Mouse (Mus musculus): ENCODE results near the gene Zfr. TPM values are rescaled to one million over a fixed set of nuclear protein-coding genes. Genes with fewer than 3 reads are reported as not detected.

Gene Zfr
- polyA plus RNA-seq, 1 experiment from 2014 or later: 37.5 TPM

DNA sequence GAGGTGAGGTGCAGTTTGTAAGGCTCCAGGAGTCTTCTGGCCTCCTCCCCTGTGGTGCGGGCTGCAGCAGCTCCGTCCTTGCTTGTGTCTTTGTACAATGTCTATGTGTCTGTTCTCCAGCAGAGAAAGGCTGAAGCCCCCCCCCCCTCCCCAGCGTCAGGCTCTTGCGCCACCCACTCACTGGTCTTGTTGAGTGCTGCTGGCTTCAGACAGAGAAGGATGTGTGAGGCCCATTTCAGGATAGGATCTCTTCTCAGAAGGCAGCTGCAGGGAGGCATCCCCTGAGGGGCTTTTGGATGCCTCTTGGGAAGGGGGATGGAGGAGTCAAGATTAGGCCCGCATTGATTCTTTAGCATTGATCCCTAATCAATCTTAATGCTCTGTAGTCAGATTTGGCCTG lies 100.2 kb downstream of the Zfr start:
- Histone ChIP-seq H3K27ac (replicated peaks) (no peak overlapping the region), H3K4me2 (no peak overlapping the region), H3K9me3 (replicated peaks) (no peaks in the 10 kb centered on the region), H3K4me3 (replicated peaks) (no peak overlapping the region), H3K9ac (no peak overlapping the region), H3K36me3 (replicated peaks) (no peaks in the 10 kb centered on the region), H3K27me3 (no peaks in the 10 kb centered on the region), H3K4me1 (replicated peaks) (peaks cover 71% of the 10 kb centered on the region)
- WGBS (ENCODE audit: insufficient replicate concordance): 64% methylated on average over 5 of the region's 5 CpGs
- no peak for ATAC-seq (ENCODE audit: insufficient read depth)

DNA sequence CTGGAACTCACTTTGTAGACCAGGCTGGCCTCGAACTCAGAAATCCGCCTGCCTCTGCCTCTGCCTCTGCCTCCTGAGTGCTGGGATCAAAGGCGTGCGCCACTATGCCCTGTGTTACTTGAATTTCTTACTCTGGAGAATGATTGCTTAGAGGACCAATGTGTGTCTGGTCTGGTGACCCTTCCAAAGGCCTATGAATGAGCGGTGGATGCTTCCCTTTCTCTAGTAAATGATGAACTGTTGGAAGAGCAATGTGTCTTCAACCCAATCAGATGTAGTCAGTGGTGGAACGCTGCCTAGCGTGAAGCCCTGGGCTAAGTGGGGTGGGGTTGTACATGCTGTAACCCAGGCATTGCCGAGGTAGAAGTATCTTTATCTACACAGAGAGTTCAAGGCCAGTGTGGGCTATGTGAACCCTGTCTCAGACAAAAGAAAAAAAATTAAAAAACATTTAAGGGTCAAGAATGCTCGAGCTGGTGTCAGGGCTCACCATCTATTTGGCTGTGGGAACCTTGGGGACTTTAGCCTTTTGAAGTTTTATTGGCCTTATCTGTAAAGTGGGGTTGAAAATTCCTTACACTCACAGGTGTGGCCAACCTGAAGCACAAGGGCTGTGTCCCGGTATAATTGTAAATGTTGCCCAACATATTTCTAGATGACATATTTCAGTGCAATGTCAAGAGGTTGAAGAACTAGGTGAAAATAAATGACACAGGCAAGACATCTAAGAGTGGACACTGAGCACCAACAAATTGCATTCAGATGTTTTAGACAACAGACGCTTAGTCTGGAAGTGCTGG lies 101.2 kb downstream of the Zfr start:
- Histone ChIP-seq H3K4me1 (replicated peaks) (peaks cover 77% of the 10 kb centered on the region), H3K4me3 (replicated peaks) (no peak overlapping the region), H3K9ac (no peak overlapping the region), H3K36me3 (replicated peaks) (no peaks in the 10 kb centered on the region), H3K27ac (replicated peaks) (no peak overlapping the region), H3K9me3 (replicated peaks) (no peaks in the 10 kb centered on the region), H3K4me2 (no peak overlapping the region), H3K27me3 (no peaks in the 10 kb centered on the region)
- ATAC-seq (ENCODE audit: insufficient read depth): no peak
- 63% methylated on average over 11 of the region's 11 CpGs for WGBS (ENCODE audit: insufficient replicate concordance)

DNA sequence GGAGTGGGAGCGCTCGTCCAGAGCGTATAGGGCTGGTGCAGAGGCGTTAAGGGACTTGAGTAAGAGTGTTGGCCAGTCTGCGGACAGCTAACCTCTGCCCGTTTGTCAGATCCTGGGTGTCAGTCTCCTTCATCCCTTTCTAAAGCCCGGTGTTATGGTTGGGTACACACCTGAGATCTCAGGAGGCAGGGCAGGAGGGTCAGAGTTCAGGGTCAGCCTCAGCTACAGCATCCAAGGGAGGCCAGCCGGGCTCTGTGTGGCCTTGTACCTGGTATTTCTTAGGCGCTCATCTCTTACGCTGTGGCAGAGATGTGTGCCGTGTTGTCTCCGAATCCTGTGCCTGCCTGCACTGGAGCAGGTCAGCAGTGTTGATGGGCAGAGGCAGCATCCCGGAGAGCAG lies 103.5 kb downstream of the Zfr start:
- Histone ChIP-seq H3K9me3 (replicated peaks) (no peaks in the 10 kb centered on the region), H3K9ac (no peak overlapping the region), H3K4me2 (no peak overlapping the region), H3K4me3 (replicated peaks) (no peak overlapping the region), H3K27ac (replicated peaks) (no peak overlapping the region), H3K36me3 (replicated peaks) (no peaks in the 10 kb centered on the region), H3K27me3 (no peaks in the 10 kb centered on the region), H3K4me1 (replicated peaks) (peaks cover 82% of the 10 kb centered on the region)
- ATAC-seq (ENCODE audit: insufficient read depth): no peak
- 81% methylated on average over 13 of the region's 13 CpGs for WGBS (ENCODE audit: insufficient replicate concordance)

DNA sequence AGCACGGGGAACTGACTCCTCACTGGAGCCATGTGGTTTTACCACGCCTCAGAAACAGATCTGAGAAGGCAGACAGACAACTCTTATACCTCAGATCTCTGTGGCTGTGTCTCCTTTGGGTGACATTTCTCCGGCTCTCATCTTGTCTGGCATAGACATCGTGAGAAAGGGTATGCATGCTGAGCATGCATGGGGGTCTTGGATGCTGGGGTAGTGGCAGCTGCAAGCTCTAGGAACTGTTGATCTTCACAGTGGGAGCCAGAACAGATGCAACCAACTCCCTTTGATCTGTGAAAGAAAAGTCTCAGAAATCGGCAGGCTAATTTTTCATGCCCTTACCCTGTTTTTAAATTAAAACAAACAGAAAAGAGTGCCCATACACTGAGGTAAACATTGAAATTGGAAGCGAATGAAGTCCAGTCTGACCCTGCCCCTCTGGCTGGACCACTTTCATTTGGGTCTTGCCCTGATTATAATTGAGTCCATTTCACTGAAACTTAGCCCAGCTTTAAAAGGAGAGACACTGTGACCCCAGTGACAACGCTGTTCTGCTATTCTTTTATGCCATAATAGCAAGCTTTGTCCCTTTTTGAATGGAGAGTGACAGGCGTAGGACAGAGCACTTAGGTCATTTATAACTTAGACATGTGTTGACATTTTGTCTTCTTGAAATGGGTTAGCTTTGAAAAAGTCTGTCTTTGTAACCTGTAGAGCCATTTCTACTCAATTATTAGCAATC lies 105.1 kb downstream of the Zfr start:
- H3K36me3 ChIP-seq (replicated peaks): no peaks in the 10 kb centered on the region
- no peak overlapping the region for H3K9ac ChIP-seq
- WGBS (ENCODE audit: insufficient replicate concordance): 42% methylated on average over 8 of the region's 8 CpGs
- ATAC-seq (ENCODE audit: insufficient read depth): no peak
- no peak overlapping the region for H3K4me2 ChIP-seq
- no peak overlapping the region for H3K4me3 ChIP-seq (replicated peaks)
- H3K27me3 ChIP-seq: no peaks in the 10 kb centered on the region
- H3K9me3 ChIP-seq (replicated peaks): no peaks in the 10 kb centered on the region
- peaks cover 84% of the 10 kb centered on the region for H3K4me1 ChIP-seq (replicated peaks)
- no peak overlapping the region for H3K27ac ChIP-seq (replicated peaks)

DNA sequence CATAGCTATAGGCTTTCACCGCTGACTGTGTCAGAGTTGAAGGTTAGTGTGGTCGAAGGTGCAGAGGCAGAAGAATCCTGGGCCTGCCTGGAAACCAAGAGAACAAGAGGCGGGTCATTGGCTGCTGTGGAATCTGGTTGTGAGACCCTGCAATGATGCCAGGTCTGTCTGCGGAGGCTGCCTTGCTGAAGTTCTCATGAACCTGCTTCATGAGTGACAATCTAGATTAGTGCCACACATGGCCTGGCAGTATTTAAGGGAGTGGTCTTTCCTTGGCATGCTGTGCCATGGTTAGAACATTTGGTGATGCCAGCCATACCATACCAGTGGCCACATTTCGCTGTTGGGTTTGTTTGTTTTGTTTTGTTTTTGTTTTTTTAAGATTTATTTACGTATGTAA lies 105.8 kb downstream of the Zfr start:
- H3K4me3 ChIP-seq (replicated peaks): no peak overlapping the region
- no peak overlapping the region for H3K27ac ChIP-seq (replicated peaks)
- peaks cover 84% of the 10 kb centered on the region for H3K4me1 ChIP-seq (replicated peaks)
- 83% methylated on average over 6 of the region's 6 CpGs for WGBS (ENCODE audit: insufficient replicate concordance)
- no peaks in the 10 kb centered on the region for H3K36me3 ChIP-seq (replicated peaks)
- ATAC-seq (ENCODE audit: insufficient read depth): no peak
- H3K9me3 ChIP-seq (replicated peaks): no peaks in the 10 kb centered on the region
- H3K4me2 ChIP-seq: no peak overlapping the region
- H3K9ac ChIP-seq: no peak overlapping the region
- no peaks in the 10 kb centered on the region for H3K27me3 ChIP-seq

DNA sequence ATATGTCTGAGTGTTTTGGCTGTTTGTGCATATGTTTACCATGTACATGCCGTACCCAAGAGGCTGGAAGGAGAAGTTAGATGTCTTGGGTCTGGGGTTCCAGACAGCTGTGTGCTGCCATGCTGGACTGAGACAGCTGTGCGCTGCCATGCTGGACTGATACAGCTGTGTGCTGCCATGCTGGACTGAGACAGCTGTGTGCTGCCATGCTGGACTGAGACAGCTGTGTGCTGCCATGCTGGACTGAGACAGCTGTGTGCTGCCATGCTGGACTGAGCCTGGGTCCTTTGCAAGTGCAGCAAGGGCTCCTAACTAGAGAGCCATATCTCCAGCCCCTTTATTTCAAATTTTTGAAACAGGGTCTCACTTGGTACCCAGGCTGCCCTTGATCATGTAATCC lies 106.6 kb downstream of the Zfr start:
- ATAC-seq (ENCODE audit: insufficient read depth): no peak
- H3K4me1 ChIP-seq (replicated peaks): peaks cover 81% of the 10 kb centered on the region

DNA sequence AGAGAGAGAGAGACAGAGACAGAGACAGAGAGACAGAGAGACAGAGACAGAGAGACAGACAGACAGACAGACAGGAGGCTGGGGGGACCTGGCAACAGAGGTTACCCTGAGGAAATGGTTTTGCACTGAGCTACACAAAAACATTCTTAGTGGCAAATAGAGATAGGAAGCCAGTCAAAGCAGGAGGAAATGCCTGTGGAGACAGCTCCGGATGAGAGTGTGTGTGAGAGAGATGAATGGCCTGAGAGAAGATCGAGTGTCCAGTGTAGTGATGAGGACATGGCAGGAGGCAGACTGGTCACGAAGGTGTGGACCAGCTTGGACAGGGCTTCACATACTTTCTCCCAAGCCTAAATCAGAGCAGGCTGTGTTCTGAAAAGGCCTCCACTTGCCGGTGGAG lies 107.4 kb downstream of the Zfr start:
- H3K9me3 ChIP-seq (replicated peaks): no peaks in the 10 kb centered on the region
- no peak overlapping the region for H3K9ac ChIP-seq
- ATAC-seq (ENCODE audit: insufficient read depth): no peak
- no peak overlapping the region for H3K4me3 ChIP-seq (replicated peaks)
- H3K36me3 ChIP-seq (replicated peaks): no peaks in the 10 kb centered on the region
- H3K4me2 ChIP-seq: no peak overlapping the region
- H3K4me1 ChIP-seq (replicated peaks): peaks cover 80% of the 10 kb centered on the region
- 22% methylated on average over 4 of the region's 4 CpGs for WGBS (ENCODE audit: insufficient replicate concordance)
- H3K27me3 ChIP-seq: no peaks in the 10 kb centered on the region
- no peak overlapping the region for H3K27ac ChIP-seq (replicated peaks)

More for the DNA sequence above, 106.6 kb downstream of the Zfr start:
- Histone ChIP-seq H3K4me3 (replicated peaks) (no peak overlapping the region), H3K36me3 (replicated peaks) (no peaks in the 10 kb centered on the region), H3K27ac (replicated peaks) (no peak overlapping the region), H3K27me3 (no peaks in the 10 kb centered on the region), H3K4me2 (no peak overlapping the region), H3K9ac (no peak overlapping the region), H3K9me3 (replicated peaks) (no peaks in the 10 kb centered on the region)
- 85% methylated on average over 2 of the region's 2 CpGs for WGBS (ENCODE audit: insufficient replicate concordance)

DNA sequence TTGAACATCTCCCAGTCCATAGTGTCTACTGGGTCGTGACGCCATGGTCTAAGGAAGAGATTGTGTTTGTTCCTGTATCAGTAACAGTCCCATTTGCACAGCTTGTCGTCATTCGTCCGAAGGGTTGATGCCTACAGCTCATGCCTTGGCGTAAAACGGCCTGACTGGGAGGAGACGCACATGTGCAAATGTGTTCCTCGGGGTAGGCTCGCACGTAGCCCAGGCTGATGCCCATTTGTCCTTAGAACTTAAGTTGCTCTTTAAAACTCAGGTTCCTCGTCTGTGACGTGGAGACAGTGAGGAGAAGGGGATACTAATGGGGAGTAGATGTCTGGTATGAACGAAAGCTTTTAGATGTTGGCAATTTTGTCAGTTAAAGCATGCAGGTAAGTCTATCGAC lies 109.3 kb downstream of the Zfr start:
- no peak for ATAC-seq (ENCODE audit: insufficient read depth)
- H3K27me3 ChIP-seq: no peaks in the 10 kb centered on the region
- H3K27ac ChIP-seq (replicated peaks): no peak overlapping the region
- H3K36me3 ChIP-seq (replicated peaks): peaks cover 7% of the 10 kb centered on the region
- no peak overlapping the region for H3K4me3 ChIP-seq (replicated peaks)
- H3K9me3 ChIP-seq (replicated peaks): no peaks in the 10 kb centered on the region
- H3K4me2 ChIP-seq: no peak overlapping the region
- H3K4me1 ChIP-seq (replicated peaks): peaks cover 80% of the 10 kb centered on the region
- H3K9ac ChIP-seq: no peak overlapping the region
- 84% methylated on average over 15 of the region's 15 CpGs for WGBS (ENCODE audit: insufficient replicate concordance)

DNA sequence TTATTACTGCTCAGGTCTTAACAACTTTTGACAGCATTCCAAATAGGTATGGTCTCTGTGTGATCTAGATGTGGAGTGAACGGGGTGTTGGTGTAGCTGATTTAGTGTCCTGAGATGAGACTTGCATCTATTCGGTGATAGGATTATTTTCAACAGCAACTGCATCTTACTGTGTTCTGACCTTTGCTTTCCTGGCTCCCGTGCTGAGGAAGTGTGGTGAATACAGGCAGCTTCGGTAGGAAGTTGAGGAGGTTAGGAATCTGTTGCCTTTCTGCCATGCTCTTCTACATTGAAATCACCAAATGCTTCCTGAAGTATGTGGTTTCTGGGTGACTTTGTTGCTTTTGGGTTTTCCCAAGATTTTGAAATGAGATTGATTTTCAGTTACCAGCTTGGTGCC lies 109.7 kb downstream of the Zfr start:
- no peak overlapping the region for H3K4me3 ChIP-seq (replicated peaks)
- H3K36me3 ChIP-seq (replicated peaks): peaks cover 12% of the 10 kb centered on the region
- no peak overlapping the region for H3K27ac ChIP-seq (replicated peaks)
- H3K4me1 ChIP-seq (replicated peaks): peaks cover 80% of the 10 kb centered on the region
- no peaks in the 10 kb centered on the region for H3K9me3 ChIP-seq (replicated peaks)
- ATAC-seq (ENCODE audit: insufficient read depth): no peak
- H3K27me3 ChIP-seq: no peaks in the 10 kb centered on the region
- no peak overlapping the region for H3K4me2 ChIP-seq
- WGBS (ENCODE audit: insufficient replicate concordance): 47% methylated on average over 4 of the region's 4 CpGs
- H3K9ac ChIP-seq: no peak overlapping the region

DNA sequence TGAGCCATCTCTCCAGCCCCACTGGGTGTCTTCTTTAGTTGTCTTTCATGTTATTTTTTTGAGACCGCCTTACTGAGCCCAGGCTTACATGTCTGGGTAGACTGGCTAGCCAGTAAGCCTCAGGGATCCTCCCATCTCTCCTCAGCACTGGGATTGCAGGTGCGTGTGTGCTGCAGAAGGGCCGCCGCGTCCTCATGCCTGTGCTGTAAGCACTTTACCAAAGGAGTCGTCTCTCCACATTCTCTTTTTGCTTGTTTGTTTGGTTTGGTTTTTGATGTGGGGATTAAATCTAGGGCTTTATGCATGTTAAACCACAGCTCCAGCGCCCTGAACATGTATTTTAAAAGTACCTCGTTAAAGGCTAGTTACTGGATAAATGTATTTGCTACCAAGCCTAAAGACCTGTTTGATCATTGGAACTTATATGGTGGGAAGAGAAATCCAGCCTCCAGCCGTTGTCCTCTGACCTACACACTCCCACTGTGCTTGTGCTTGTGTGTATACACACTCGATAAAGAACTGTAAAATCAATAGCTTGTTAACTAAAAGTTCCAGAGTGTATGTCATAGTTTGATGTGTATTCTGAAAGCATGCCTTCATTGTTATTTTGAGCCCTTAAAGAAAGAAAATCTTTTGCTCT lies 112.1 kb downstream of the Zfr start:
- WGBS (ENCODE audit: insufficient replicate concordance): 62% methylated on average over 10 of the region's 10 CpGs
- H3K4me2 ChIP-seq: no peak overlapping the region
- peak overlapping the region; percentile 65; the same call in 1 of the 2 replicates for H3K27ac ChIP-seq (replicated peaks)
- peaks cover 75% of the 10 kb centered on the region for H3K4me1 ChIP-seq (replicated peaks)
- no peak overlapping the region for H3K9ac ChIP-seq
- no peaks in the 10 kb centered on the region for H3K9me3 ChIP-seq (replicated peaks)
- no peak for ATAC-seq (ENCODE audit: insufficient read depth)
- H3K27me3 ChIP-seq: no peaks in the 10 kb centered on the region
- H3K36me3 ChIP-seq (replicated peaks): peaks cover 32% of the 10 kb centered on the region
- no peak overlapping the region for H3K4me3 ChIP-seq (replicated peaks)

DNA sequence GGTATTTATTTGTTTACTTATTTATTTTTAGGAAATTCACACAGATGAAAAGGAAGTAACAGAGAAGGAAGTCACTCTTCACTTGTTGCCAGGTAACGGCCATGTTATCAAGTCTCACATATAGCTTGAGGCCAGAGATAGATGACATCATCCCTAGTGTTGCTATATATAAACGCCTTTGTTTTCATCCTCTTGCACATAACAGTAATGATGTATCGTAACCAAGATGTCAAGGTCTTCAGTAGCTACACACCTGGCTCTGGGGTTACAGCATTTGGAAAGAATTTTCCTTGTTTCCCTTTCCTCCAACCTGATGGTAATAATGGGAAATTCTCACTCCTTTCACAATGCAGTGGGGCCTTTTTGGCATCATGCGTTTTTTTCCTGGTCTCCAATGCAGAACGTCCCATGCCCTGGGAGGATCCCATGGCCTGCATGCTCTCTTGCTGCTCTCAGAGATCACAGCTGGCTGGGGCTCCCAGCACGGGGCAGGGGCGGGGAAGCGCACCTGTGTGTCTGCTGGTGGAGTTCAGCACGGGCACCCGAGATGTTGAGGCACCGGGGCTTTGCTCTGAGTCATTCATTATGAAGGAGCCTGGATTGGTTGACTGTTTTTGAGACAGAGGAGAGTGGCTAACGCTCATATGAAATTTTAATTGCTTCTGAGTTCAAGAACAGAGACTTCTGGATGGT lies 112.8 kb downstream of the Zfr start:
- Histone ChIP-seq H3K4me1 (replicated peaks) (peaks cover 68% of the 10 kb centered on the region), H3K4me3 (replicated peaks) (no peak overlapping the region), H3K4me2 (no peak overlapping the region), H3K27me3 (no peaks in the 10 kb centered on the region), H3K9me3 (replicated peaks) (no peaks in the 10 kb centered on the region), H3K36me3 (replicated peaks) (peaks cover 32% of the 10 kb centered on the region), H3K9ac (no peak overlapping the region), H3K27ac (replicated peaks) (peak overlapping the region; percentile 51; the same call in 1 of the 2 replicates)
- no peak for ATAC-seq (ENCODE audit: insufficient read depth)
- 46% methylated on average over 12 of the region's 12 CpGs for WGBS (ENCODE audit: insufficient replicate concordance)
